Mouse (Mus musculus) urinary bladder, postnatal 10 days (tissue): ENCODE measurements around the gene Rftn1.

ENCODE experiments used
- DNase-seq: peaks from one replicate; pipeline ENCODE4 v3.0.0; 2022; ENCODE audit warnings: low spot score

Gene Rftn1

DNA sequence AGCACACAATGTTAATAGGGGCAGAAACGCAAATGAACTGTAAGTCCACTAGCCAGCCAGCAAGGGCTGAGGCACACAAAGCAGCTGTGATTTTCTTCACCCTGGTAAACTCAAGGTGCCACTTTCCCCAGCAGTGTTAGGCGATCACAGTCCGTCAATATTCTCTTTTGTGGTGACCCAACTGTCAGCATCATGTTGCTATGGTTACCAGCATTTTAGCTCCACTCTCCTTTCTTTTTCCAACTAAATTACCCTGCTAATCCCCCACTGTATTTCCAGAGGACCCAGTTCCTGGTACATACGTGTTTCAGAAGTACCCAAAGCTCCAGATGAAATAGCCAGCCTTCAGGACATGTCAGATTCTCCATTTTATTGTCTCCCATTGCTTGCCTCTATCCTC is 169.1 kb downstream of the Rftn1 start:
- no peak for DNase-seq

GRCm38 (mm10) chr17:50020211-50021001 is 170.1 kb downstream of the Rftn1 start:
- no peak for DNase-seq

- no peak for DNase-seq
Measured at GRCm38 (mm10) chr17:50019819-50020210, 170.7 kb downstream of the Rftn1 start.

DNA sequence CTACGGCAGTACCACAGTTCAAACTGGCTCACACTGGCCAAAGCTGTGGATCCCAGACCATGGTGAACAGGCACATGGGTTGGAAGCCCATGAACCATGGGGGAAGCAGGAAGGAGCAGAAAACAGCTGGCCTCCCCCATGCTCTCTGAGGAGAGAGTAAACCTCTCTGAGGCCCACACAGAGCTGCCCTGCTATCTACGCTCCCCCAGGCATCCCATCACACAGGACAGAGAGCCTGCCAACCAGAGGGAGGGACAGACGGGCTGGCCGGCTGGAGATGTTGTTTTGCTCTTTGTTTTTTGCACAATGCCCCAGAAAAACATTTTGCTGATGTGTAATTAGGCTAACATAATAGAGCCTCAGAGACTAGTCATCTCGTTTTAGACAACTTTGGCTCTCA is 171.4 kb downstream of the Rftn1 start:
- DNase-seq: no peak

DNA sequence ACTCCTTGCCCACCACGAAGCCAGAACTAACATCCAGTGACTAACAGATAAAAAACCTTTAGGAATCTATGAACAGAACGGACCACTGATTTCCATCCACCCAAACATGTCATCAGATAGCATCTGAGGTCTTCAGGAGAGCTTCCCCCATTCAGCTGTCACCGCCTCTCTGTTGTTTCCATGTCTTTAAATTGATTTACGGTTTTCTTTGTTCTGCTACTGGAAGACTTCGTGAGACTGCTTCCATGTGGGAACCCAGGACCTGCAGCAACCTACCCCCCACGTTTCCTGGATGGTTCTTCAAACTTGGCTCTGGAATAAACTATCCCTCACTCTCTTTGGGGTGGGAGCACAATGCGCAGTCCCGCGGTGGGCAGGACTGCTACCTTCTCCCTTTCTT is 175.8 kb downstream of the Rftn1 start:
- DNase-seq: no peak

GRCm38 (mm10) chr17:50013848-50014247 is 176.6 kb downstream of the Rftn1 start:
- DNase-seq: no peak

DNA sequence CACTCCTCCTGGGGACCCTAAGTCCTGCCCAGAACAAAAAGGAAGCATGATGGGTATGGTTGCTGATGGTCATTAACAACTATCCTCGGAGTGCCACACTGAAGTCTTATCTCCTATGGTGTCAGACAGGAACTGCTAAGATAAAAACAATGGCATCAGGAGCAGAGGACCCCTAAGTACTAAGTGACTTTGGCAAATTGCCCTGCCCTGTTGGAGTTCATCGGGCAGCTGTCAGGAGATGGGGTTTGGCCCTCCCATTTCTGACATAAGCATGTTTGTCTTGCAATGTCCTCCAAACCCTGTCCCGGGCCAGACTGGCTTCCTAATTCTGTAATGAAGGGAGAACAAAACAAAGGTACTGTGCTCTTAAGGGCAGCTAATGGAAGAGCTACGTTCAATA is 180.4 kb downstream of the Rftn1 start:
- DNase-seq: no peak

GRCm38 (mm10) chr17:50006721-50007351 is 183.6 kb downstream of the Rftn1 start:
- no peak for DNase-seq

- no peak for DNase-seq
Measured at GRCm38 (mm10) chr17:50006338-50006720, 184.1 kb downstream of the Rftn1 start.

DNA sequence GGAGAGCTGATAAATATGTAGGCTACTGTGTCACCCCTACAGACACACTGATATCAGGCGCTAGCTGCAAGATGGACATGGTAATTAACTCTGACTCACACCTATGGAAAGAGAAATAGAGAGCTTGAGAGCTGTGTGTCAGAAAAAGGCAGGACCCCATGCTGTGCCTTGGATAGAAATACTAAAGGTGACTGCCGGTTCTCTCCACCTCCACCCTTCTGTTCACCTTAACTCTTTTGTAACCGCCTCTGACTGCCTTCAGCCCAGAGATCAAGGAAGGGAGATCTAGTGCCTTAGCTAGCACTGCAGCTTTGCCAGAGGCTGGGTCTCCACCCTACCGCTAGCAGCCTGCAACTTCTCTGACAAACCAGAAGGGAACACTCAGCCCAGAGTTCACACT is 187.3 kb downstream of the Rftn1 start:
- no peak for DNase-seq

DNA sequence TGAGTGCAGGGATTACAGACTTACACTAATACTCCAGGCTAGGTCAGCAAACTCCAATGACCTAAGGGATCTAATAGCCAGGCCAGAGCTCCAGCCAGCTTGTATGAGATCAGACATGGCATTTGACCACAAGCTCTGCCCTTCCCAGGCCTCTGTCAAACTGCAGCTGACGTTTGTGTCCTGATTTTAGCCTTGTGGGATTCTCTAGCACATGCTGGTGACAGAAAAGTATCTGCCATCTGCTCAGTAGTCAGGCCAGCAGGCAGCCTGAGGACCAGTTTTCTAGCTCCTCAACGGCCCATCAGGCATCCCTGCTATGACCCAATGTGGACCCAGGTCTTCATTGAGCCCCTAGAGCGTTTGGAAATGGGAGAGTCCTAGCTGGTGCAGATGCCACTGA is 188.3 kb downstream of the Rftn1 start:
- DNase-seq: no peak

- no peak for DNase-seq
Measured at GRCm38 (mm10) chr17:50001754-50002153, 188.7 kb downstream of the Rftn1 start.

GRCm38 (mm10) chr17:50000580-50000979 is 189.9 kb downstream of the Rftn1 start:
- DNase-seq: no peak

- DNase-seq: no peak
Measured at GRCm38 (mm10) chr17:49996626-49997152, 193.8 kb downstream of the Rftn1 start.

- no peak for DNase-seq
Measured at GRCm38 (mm10) chr17:49996097-49996496, 194.4 kb downstream of the Rftn1 start.

- no peak for DNase-seq
Measured at GRCm38 (mm10) chr17:49995226-49995625, 195.2 kb downstream of the Rftn1 start.

DNA sequence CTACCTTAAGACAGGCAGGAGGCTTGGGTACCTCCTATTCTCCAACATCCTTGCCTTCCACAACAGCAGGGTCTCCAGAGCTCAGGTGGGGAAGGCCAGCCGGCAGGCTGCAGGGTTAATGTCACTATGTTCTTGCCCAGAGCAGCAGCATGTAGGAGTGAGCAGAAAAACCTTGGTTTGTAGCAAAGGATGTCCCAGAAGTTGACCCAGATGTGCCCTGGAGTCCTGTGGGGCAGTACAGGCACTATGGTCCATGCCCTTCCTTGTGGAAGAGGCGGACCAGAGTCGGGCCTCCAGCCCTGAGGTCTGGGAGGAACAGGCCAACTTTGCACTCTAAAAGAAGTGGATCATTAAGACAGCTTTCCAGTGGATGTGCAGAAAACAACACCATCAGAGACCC is 196.8 kb downstream of the Rftn1 start:
- DNase-seq: no peak

- no peak for DNase-seq
Measured at GRCm38 (mm10) chr17:49992625-49993603, 197.6 kb downstream of the Rftn1 start.

GRCm38 (mm10) chr17:49989583-49989982 is 200.9 kb downstream of the Rftn1 start:
- DNase-seq: no peak

DNA sequence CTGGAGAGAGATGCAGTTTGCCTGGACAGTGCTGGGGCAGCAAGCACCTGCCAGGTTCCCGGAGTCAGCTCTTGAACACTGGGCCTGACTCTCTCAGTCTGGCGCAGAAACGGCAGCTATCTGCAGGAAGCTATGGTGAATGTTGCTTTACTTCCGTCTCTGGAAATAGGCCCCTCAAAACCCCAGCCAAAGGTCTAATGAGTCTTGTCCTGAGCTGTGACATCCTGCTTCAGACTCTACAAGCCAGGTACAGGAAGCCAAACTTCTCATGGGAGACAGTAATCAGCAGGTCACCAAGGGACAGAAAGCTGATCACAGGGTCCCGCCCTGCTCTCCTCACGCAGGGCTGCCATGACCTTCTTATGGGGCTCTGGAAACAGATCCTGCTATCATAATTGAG is 203.4 kb downstream of the Rftn1 start:
- DNase-seq: no peak

GRCm38 (mm10) chr17:49983478-49983877 is 207.0 kb downstream of the Rftn1 start:
- DNase-seq: no peak
